Mouse (Mus musculus) splenic B cell, adult 2 months (primary cell): ENCODE measurements around the gene Rsph14.
"Not testable (repeated sequence)": the region's sequence is repeated elsewhere in the genome, so short reads cannot be mapped to it uniquely, and the experiment has no call there.

ENCODE experiments used
- DNase-seq: peaks from one replicate; pipeline ENCODE4 v3.0.0-alpha.2; 2011; ENCODE audit warnings: low read depth, low spot score
- H3K27me3 ChIP-seq: 2 replicates; pipeline ENCODE4 v1.6.1; 2012; ENCODE audit warnings: mild to moderate bottlenecking, low read length, moderate library complexity, mixed read lengths; ENCODE audit not compliant: control insufficient read depth, poor library complexity, insufficient read depth, severe bottlenecking
- H3K36me3 ChIP-seq: 2 replicates; pipeline ENCODE4 v1.6.1; 2012; ENCODE audit warnings: mild to moderate bottlenecking, low read length, moderate library complexity, mixed read lengths; ENCODE audit not compliant: control insufficient read depth, poor library complexity, insufficient read depth, severe bottlenecking

Gene Rsph14

GRCm38 (mm10) chr10:75060217-75060842 lies 27.9 kb upstream of the Rsph14 start, which contains the start of gene Bcr:
TSS of gene Bcr (plus strand) at chr10:75060592.
- Histone ChIP-seq H3K27me3 (no peaks in the 10 kb centered on the region), H3K36me3 (no peaks in the 10 kb centered on the region)
- DNase-seq = peak; percentile 71

GRCm38 (mm10) chr10:75059396-75059795 lies 27.0 kb upstream of the Rsph14 start:
- H3K27me3 ChIP-seq = no peaks in the 10 kb centered on the region
- peak; percentile 87 for DNase-seq
- no peaks in the 10 kb centered on the region for H3K36me3 ChIP-seq

- no peak for DNase-seq
- H3K36me3 ChIP-seq = no peaks in the 10 kb centered on the region
- no peaks in the 10 kb centered on the region for H3K27me3 ChIP-seq
Measured at GRCm38 (mm10) chr10:75058761-75059395, 26.5 kb upstream of the Rsph14 start.

GRCm38 (mm10) chr10:75058336-75058735 lies 25.9 kb upstream of the Rsph14 start:
- H3K27me3 ChIP-seq = no peaks in the 10 kb centered on the region
- H3K36me3 ChIP-seq = no peaks in the 10 kb centered on the region
- DNase-seq = no peak

DNA sequence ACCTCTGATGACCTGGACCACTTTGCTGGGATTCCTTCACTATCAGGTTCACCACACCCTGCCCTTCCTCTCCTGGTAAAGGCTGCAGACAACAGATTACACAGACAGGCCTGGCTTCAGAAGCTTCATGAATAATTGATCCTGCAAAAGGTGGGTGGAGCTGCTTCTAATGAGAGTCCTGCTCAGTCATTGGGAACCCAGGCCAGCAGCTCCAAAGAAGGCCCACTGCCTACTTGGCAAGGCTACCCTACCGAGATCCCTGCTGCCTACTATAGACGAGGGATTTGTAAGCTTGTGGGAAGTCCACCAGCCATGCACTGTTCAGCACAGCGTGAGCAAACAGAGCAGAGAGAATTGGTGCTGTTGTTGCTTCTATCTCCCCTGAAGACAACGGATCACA lies 23.9 kb upstream of the Rsph14 start:
- no peak for DNase-seq

GRCm38 (mm10) chr10:75055672-75056071 lies 23.3 kb upstream of the Rsph14 start:
- no peaks in the 10 kb centered on the region for H3K27me3 ChIP-seq
- peak; percentile 77 for DNase-seq
- H3K36me3 ChIP-seq = no peaks in the 10 kb centered on the region

More for the DNA sequence above, 23.9 kb upstream of the Rsph14 start:
- Histone ChIP-seq H3K27me3 (no peaks in the 10 kb centered on the region), H3K36me3 (no peaks in the 10 kb centered on the region)

GRCm38 (mm10) chr10:75054125-75054524 lies 21.7 kb upstream of the Rsph14 start:
- no peak for DNase-seq
- H3K36me3 ChIP-seq = no peaks in the 10 kb centered on the region
- H3K27me3 ChIP-seq = no peaks in the 10 kb centered on the region

DNA sequence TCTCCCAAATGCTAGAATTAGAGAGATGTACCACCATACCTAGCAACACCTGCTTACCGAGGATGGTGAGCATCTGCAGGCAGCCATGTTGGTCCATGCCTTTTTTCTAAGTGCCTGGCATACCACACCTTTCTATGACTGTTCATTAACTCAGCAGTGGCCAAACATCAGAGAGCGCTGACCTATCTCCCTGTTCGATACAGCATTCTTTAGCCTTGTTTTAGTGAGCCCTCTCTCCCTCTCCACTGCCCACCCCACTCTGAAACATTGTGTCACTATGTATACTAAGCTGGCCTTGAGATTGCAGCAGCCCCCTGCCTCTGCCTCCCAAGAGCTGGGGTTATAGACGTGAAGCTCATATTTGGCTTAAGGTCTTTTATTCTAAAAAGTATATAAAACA lies 21.3 kb upstream of the Rsph14 start:
- Histone ChIP-seq H3K27me3 (no peaks in the 10 kb centered on the region), H3K36me3 (no peaks in the 10 kb centered on the region)
- DNase-seq = no peak

DNA sequence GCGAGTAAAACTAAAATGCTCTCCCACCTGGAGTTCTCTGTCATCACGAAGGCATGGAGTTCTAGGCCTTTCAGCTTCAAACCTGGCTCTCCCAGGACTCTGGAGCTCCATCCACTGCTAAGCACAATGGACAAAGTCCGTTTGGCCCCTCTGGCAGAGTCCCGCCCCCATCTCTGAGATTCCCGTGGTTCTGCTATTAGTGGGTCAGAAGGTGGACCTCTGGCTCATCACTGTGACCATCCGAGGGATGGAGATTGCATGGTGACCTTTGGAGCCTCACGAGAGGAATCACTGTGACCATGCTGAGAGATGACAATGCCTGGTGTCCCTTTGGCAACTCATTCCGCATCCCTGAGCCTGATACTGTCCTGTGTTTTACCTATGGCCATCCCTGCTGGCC lies 20.5 kb upstream of the Rsph14 start:
- Histone ChIP-seq H3K36me3 (no peaks in the 10 kb centered on the region), H3K27me3 (no peaks in the 10 kb centered on the region)
- DNase-seq = no peak

GRCm38 (mm10) chr10:75051364-75052074 lies 19.1 kb upstream of the Rsph14 start:
- Histone ChIP-seq H3K27me3 (no peaks in the 10 kb centered on the region), H3K36me3 (no peaks in the 10 kb centered on the region)
- no peak for DNase-seq

- no peak for DNase-seq
- Histone ChIP-seq H3K36me3 (no peaks in the 10 kb centered on the region), H3K27me3 (no peaks in the 10 kb centered on the region)
Measured at GRCm38 (mm10) chr10:75048711-75049110, 16.3 kb upstream of the Rsph14 start.

GRCm38 (mm10) chr10:75045831-75046230 lies 13.4 kb upstream of the Rsph14 start:
- Histone ChIP-seq H3K36me3 (no peaks in the 10 kb centered on the region), H3K27me3 (no peaks in the 10 kb centered on the region; the same call in 1 of the 2 replicates)
- no peak for DNase-seq

DNA sequence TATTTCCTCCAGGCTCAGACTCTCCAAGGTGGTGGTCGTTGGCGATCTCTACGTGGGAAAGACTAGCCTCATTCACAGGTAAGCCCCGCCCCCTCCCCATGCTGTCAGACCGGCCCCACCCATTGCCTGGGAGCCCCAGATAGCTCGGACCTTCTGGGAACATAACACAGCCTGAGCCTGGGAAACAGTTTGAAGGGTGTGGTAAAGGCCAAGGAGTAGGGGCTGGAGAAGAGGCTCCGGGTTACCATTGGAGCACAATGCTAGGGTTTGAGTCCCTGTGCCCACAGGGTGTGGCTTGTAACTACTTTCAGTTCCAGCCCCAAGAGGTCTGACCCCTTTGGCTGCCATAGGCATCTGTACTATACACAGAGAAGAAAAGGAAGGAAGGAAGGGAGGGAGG lies 12.1 kb upstream of the Rsph14 start:
- H3K27me3 ChIP-seq = no peaks in the 10 kb centered on the region; the same call in 1 of the 2 replicates
- H3K36me3 ChIP-seq = no peaks in the 10 kb centered on the region
- DNase-seq = no peak

GRCm38 (mm10) chr10:75042060-75042459 lies 9.7 kb upstream of the Rsph14 start:
- not testable (repeated sequence) for H3K27me3 ChIP-seq, H3K36me3 ChIP-seq
- DNase-seq = peak; percentile 25

- DNase-seq = peak; percentile 84
- no peaks in the 10 kb centered on the region for H3K36me3 ChIP-seq
- H3K27me3 ChIP-seq = no peaks in the 10 kb centered on the region; the same call in 1 of the 2 replicates
Measured at GRCm38 (mm10) chr10:75036883-75037379, 4.5 kb upstream of the Rsph14 start, which contains the start of gene Rab36. TSS of gene Rab36 (plus strand) at chr10:75037058.
